ENCODE assay signal across 8 mouse cellular contexts in genomic region chr11:69066956-69067355, GRCm38 (mm10). TPM values are rescaled to one million over a fixed set of nuclear protein-coding genes. Genes with fewer than 3 reads are reported as not detected.
DNase-seq lines count a peak whose midpoint lies in the region; ATAC-seq and TF ChIP-seq lines count a peak whose summit lies in the region.

No protein-coding gene starts in this region.

- H3K4me1 ChIP-seq in bone marrow macrophage, adult 2 months (ENCODE audit: control insufficient read depth, insufficient read depth, low read length): peaks cover 20% of the 10 kb centered on the region
- peaks cover 38% of the 10 kb centered on the region for H3K4me1 ChIP-seq in heart, embryonic 16.5 days (ENCODE audit: control insufficient read depth, insufficient read depth, low read length)
- peaks cover 41% of the 10 kb centered on the region for H3K4me1 ChIP-seq in liver, postnatal 0 days (ENCODE audit: insufficient read depth)
- peaks cover 50% of the 10 kb centered on the region for H3K4me1 ChIP-seq in neural tube, embryonic 15.5 days
- H3K4me1 ChIP-seq in testis, adult 2 months (ENCODE audit: control insufficient read depth, insufficient read depth, low read length): peaks cover 24% of the 10 kb centered on the region

- peak overlapping the region; percentile 76 for H3K4me2 ChIP-seq in heart, embryonic 16.5 days (ENCODE audit: low read depth, low read length)
- peak overlapping the region; percentile 74 for H3K4me2 ChIP-seq in liver, postnatal 0 days (ENCODE audit: low read depth, low read length)
- peak overlapping the region; percentile 91 for H3K4me2 ChIP-seq in neural tube, embryonic 15.5 days

- no peak overlapping the region for H3K27ac ChIP-seq in bone marrow macrophage, adult 2 months (ENCODE audit: insufficient read depth, low read depth, low read length)
- H3K27ac ChIP-seq in heart, embryonic 16.5 days (ENCODE audit: low read length): peak overlapping the region; percentile 94
- no peak overlapping the region for H3K27ac ChIP-seq in liver, postnatal 0 days (ENCODE audit: low read depth)
- H3K27ac ChIP-seq in neural tube, embryonic 15.5 days (replicated peaks): peak overlapping the region; percentile 49
- peak overlapping the region; percentile 41; the same call in 1 of the 2 replicates for H3K27ac ChIP-seq in testis, adult 2 months (ENCODE audit: control insufficient read depth, insufficient read depth, low read depth, low read length)

- peak; percentile 50 for ATAC-seq in erythroblast, adult 5-6 weeks (replicated peaks; ENCODE audit: low FRiP score, poor library complexity, severe bottlenecking)
- no peak; the same call in 1 of the 2 replicates for ATAC-seq in heart, embryonic 16.5 days (replicated peaks; ENCODE audit: extremely low read depth, insufficient read depth, low FRiP score)
- peak; percentile 7; the same call in 1 of the 2 replicates for ATAC-seq in liver, postnatal 0 days
- no peak for ATAC-seq in neural tube, embryonic 15.5 days (ENCODE audit: low FRiP score)

- no peak for TF ChIP-seq POLR2A in bone marrow macrophage, adult 2 months (IDR thresholded peaks at IDR 0.05; ENCODE audit: borderline replicate concordance, low read depth, low read length)
- TF ChIP-seq POLR2A in testis, adult 2 months (IDR thresholded peaks at IDR 0.05; ENCODE audit: control insufficient read depth, low read depth, low read length): no peak

- TF ChIP-seq CTCF in bone marrow macrophage, adult 2 months (IDR thresholded peaks at IDR 0.05; ENCODE audit: low read depth, low read length): peak; percentile 57; the same call in 1 of the 2 replicates
- peak; percentile 93 for TF ChIP-seq CTCF in liver, postnatal 0 days (IDR thresholded peaks at IDR 0.05; ENCODE audit: low read depth)
- peak; percentile 69; the same call in 1 of the 2 replicates for TF ChIP-seq CTCF in testis, adult 2 months (IDR thresholded peaks at IDR 0.05; ENCODE audit: control insufficient read depth, insufficient read depth, insufficient replicate concordance, low read depth, low read length)

- H3K9ac ChIP-seq in heart, embryonic 16.5 days (ENCODE audit: low read length): peak overlapping the region; percentile 66
- no peak overlapping the region; the same call in 1 of the 2 replicates for H3K9ac ChIP-seq in liver, postnatal 0 days (replicated peaks)
- H3K9ac ChIP-seq in neural tube, embryonic 15.5 days (replicated peaks): peak overlapping the region; percentile 52

- no peak overlapping the region for H3K4me3 ChIP-seq in bone marrow macrophage, adult 2 months (ENCODE audit: insufficient read depth, low read length)
- H3K4me3 ChIP-seq in heart, embryonic 16.5 days (ENCODE audit: low read length): peak overlapping the region; percentile 44
- no peak overlapping the region for H3K4me3 ChIP-seq in liver, postnatal 0 days (ENCODE audit: low read depth, low read length)
- H3K4me3 ChIP-seq in neural tube, embryonic 15.5 days (replicated peaks): peak overlapping the region; percentile 44
- H3K4me3 ChIP-seq in testis, adult 2 months (ENCODE audit: control insufficient read depth, low read depth, low read length): no peak overlapping the region; the same call in 1 of the 2 replicates

- no peaks in the 10 kb centered on the region for H3K27me3 ChIP-seq in heart, embryonic 16.5 days (ENCODE audit: control insufficient read depth, insufficient read depth, low read length)
- no peaks in the 10 kb centered on the region for H3K27me3 ChIP-seq in liver, postnatal 0 days (ENCODE audit: insufficient read depth, low read length)
- H3K27me3 ChIP-seq in neural tube, embryonic 15.5 days (replicated peaks): no peaks in the 10 kb centered on the region
- H3K27me3 ChIP-seq in testis, adult 2 months (ENCODE audit: control insufficient read depth, insufficient read depth, low read length): no peaks in the 10 kb centered on the region

- peak; percentile 90 for DNase-seq in CD4-positive, CD25-positive, alpha-beta regulatory T cell, adult 2 months (ENCODE audit: low read depth, low spot score)
- peak; percentile 93 to 96 for DNase-seq in kidney, postnatal 36 days
- peak; percentile 90 for DNase-seq in liver, postnatal 0 days

- 0 out of 2 replicates have a peak, but pooled peaks have one; percentile 28 for TF ChIP-seq EP300 in liver, postnatal 0 days (IDR thresholded peaks at IDR 0.05; ENCODE audit: low read depth)

- H3K36me3 ChIP-seq in heart, embryonic 16.5 days (ENCODE audit: control insufficient read depth, insufficient read depth): no peaks in the 10 kb centered on the region
- H3K36me3 ChIP-seq in liver, postnatal 0 days (replicated peaks; ENCODE audit: insufficient read depth, low read length): no peaks in the 10 kb centered on the region
- no peaks in the 10 kb centered on the region for H3K36me3 ChIP-seq in neural tube, embryonic 15.5 days
- peaks cover 3% of the 10 kb centered on the region for H3K36me3 ChIP-seq in testis, adult 2 months (ENCODE audit: control insufficient read depth, insufficient read depth, low read length)

- 5% methylated on average over 8 of the region's 8 CpGs for WGBS in heart, embryonic 16.5 days
- WGBS in liver, postnatal 0 days (ENCODE audit: insufficient replicate concordance): 9% methylated on average over 8 of the region's 8 CpGs
- 12% methylated on average over 8 of the region's 8 CpGs for WGBS in neural tube, embryonic 15.5 days

- no peaks in the 10 kb centered on the region for H3K9me3 ChIP-seq in heart, embryonic 16.5 days (replicated peaks; ENCODE audit: control insufficient read depth, low read length)
- no peaks in the 10 kb centered on the region for H3K9me3 ChIP-seq in liver, postnatal 0 days (ENCODE audit: low read length)
- H3K9me3 ChIP-seq in neural tube, embryonic 15.5 days (replicated peaks): no peaks in the 10 kb centered on the region

RNA-seq across cellular contexts. Expression of gene Tmem107, which starts 3.6 kb away (rescaled TPM):
- polyA plus RNA-seq in bone marrow macrophage, adult 2 months (2012; ENCODE audit: insufficient read depth, insufficient read length, missing spikeins): 9.8 and 14.6 TPM in 2 replicates
- total RNA-seq in erythroblast, adult 5-6 weeks (2015; ENCODE audit: low replicate concordance): 2.3 and 6.1 TPM in 2 replicates
- total RNA-seq in erythroblast, adult 5-6 weeks (2017; ENCODE audit: low replicate concordance): 2.9 and 3.9 TPM in 2 replicates
- polyA plus RNA-seq in heart, embryonic 16.5 days (2015; fragmentation: Nextera tagmentation; extraction: Ambion mirVana): 43.3 and 46.5 TPM in 2 replicates
- 12.5 and 13.0 TPM in 2 replicates for polyA plus RNA-seq in liver, postnatal 0 days (2015; fragmentation: Nextera tagmentation; extraction: Ambion mirVana)
- polyA plus RNA-seq in neural tube, embryonic 15.5 days (2015; fragmentation: Nextera tagmentation; extraction: Ambion mirVana): 33.3 and 39.2 TPM in 2 replicates
- 135 and 142 TPM in 2 replicates for polyA plus RNA-seq in testis, adult 2 months (2012; rRNA removed)

RNA-seq across cellular contexts. Expression of gene Borcs6, which starts 7.4 kb away (rescaled TPM):
- polyA plus RNA-seq in bone marrow macrophage, adult 2 months (2012; ENCODE audit: insufficient read depth, insufficient read length, missing spikeins): 30.5 and 36.9 TPM in 2 replicates
- total RNA-seq in erythroblast, adult 5-6 weeks (2015; ENCODE audit: low replicate concordance): 2.5 and 3.1 TPM in 2 replicates
- 1.0 and 4.7 TPM in 2 replicates for total RNA-seq in erythroblast, adult 5-6 weeks (2017; ENCODE audit: low replicate concordance)
- 11.2 and 12.0 TPM in 2 replicates for polyA plus RNA-seq in heart, embryonic 16.5 days (2015; fragmentation: Nextera tagmentation; extraction: Ambion mirVana)
- polyA plus RNA-seq in liver, postnatal 0 days (2015; fragmentation: Nextera tagmentation; extraction: Ambion mirVana): 5.4 and 6.6 TPM in 2 replicates
- 20.6 and 24.0 TPM in 2 replicates for polyA plus RNA-seq in neural tube, embryonic 15.5 days (2015; fragmentation: Nextera tagmentation; extraction: Ambion mirVana)
- polyA plus RNA-seq in testis, adult 2 months (2012; rRNA removed): 13.4 and 15.8 TPM in 2 replicates

RNA-seq across cellular contexts. Expression of gene Vamp2, which starts 21.3 kb away (rescaled TPM):
- 76.6 and 79.4 TPM in 2 replicates for polyA plus RNA-seq in bone marrow macrophage, adult 2 months (2012; ENCODE audit: insufficient read depth, insufficient read length, missing spikeins)
- 50.3 and 58.7 TPM in 2 replicates for total RNA-seq in erythroblast, adult 5-6 weeks (2015; ENCODE audit: low replicate concordance)
- 12.4 and 17.8 TPM in 2 replicates for total RNA-seq in erythroblast, adult 5-6 weeks (2017; ENCODE audit: low replicate concordance)
- polyA plus RNA-seq in heart, embryonic 16.5 days (2015; fragmentation: Nextera tagmentation; extraction: Ambion mirVana): 84.1 and 91.1 TPM in 2 replicates
- polyA plus RNA-seq in liver, postnatal 0 days (2015; fragmentation: Nextera tagmentation; extraction: Ambion mirVana): 13.6 and 14.2 TPM in 2 replicates
- polyA plus RNA-seq in neural tube, embryonic 15.5 days (2015; fragmentation: Nextera tagmentation; extraction: Ambion mirVana): 347 and 355 TPM in 2 replicates
- 36.3 and 43.1 TPM in 2 replicates for polyA plus RNA-seq in testis, adult 2 months (2012; rRNA removed)

RNA-seq across cellular contexts. Expression of gene Aurkb, which starts 21.5 kb away (rescaled TPM):
- 52.8 and 53.9 TPM in 2 replicates for polyA plus RNA-seq in bone marrow macrophage, adult 2 months (2012; ENCODE audit: insufficient read depth, insufficient read length, missing spikeins)
- total RNA-seq in erythroblast, adult 5-6 weeks (2015; ENCODE audit: low replicate concordance): 32.9 and 35.3 TPM in 2 replicates
- 74.0 and 102 TPM in 2 replicates for total RNA-seq in erythroblast, adult 5-6 weeks (2017; ENCODE audit: low replicate concordance)
- polyA plus RNA-seq in heart, embryonic 16.5 days (2015; fragmentation: Nextera tagmentation; extraction: Ambion mirVana): 85.7 and 95.3 TPM in 2 replicates
- polyA plus RNA-seq in liver, postnatal 0 days (2015; fragmentation: Nextera tagmentation; extraction: Ambion mirVana): 41.3 and 45.9 TPM in 2 replicates
- polyA plus RNA-seq in neural tube, embryonic 15.5 days (2015; fragmentation: Nextera tagmentation; extraction: Ambion mirVana): 15.6 and 47.4 TPM in 2 replicates
- polyA plus RNA-seq in testis, adult 2 months (2012; rRNA removed): 15.2 and 17.9 TPM in 2 replicates

RNA-seq across cellular contexts. Expression of gene Per1, which starts 28.1 kb away (rescaled TPM):
- polyA plus RNA-seq in bone marrow macrophage, adult 2 months (2012; ENCODE audit: insufficient read depth, insufficient read length, missing spikeins): 24.7 and 35.9 TPM in 2 replicates
- total RNA-seq in erythroblast, adult 5-6 weeks (2015; ENCODE audit: low replicate concordance): 2.3 and 3.1 TPM in 2 replicates
- total RNA-seq in erythroblast, adult 5-6 weeks (2017; ENCODE audit: low replicate concordance): 1.7 and 1.9 TPM in 2 replicates
- 19.6 and 21.9 TPM in 2 replicates for polyA plus RNA-seq in heart, embryonic 16.5 days (2015; fragmentation: Nextera tagmentation; extraction: Ambion mirVana)
- polyA plus RNA-seq in liver, postnatal 0 days (2015; fragmentation: Nextera tagmentation; extraction: Ambion mirVana): 3.0 and 8.2 TPM in 2 replicates
- 10.0 and 11.9 TPM in 2 replicates for polyA plus RNA-seq in neural tube, embryonic 15.5 days (2015; fragmentation: Nextera tagmentation; extraction: Ambion mirVana)
- polyA plus RNA-seq in testis, adult 2 months (2012; rRNA removed): 103 and 106 TPM in 2 replicates

Comparison
In these comparisons a context has a peak if more than half of its experiments do, and no peak if none do; other contexts are left out.
1. H3K27ac ChIP-seq: peak in heart, embryonic 16.5 days (single experiment), neural tube, embryonic 15.5 days (single experiment) and testis, adult 2 months (single experiment); none in bone marrow macrophage, adult 2 months (single experiment) and liver, postnatal 0 days (single experiment).
2. H3K4me3 ChIP-seq: peak in heart, embryonic 16.5 days (single experiment) and neural tube, embryonic 15.5 days (single experiment); none in bone marrow macrophage, adult 2 months (single experiment), liver, postnatal 0 days (single experiment) and testis, adult 2 months (single experiment).
3. ATAC-seq: peak in erythroblast, adult 5-6 weeks (single experiment) and liver, postnatal 0 days (single experiment); none in heart, embryonic 16.5 days (single experiment) and neural tube, embryonic 15.5 days (single experiment).
4. Peak in every context shown above with its lines, with median percentiles within 50 percentile points of each other: DNase-seq, CTCF ChIP-seq and H3K4me2 ChIP-seq.